8 mouse cellular contexts compared by ENCODE assay signal in genomic region chr1:52800340-52800740, GRCm38 (mm10). TPM values are rescaled to one million over a fixed set of nuclear protein-coding genes. Genes with fewer than 3 reads are reported as not detected.
DNase-seq lines count a peak whose midpoint lies in the region; ATAC-seq and TF ChIP-seq lines count a peak whose summit lies in the region.

No protein-coding gene starts in this region.

- H3K27me3 ChIP-seq in myocyte (ENCODE audit: control insufficient read depth, insufficient read depth, insufficient read length), result no peaks in the 10 kb centered on the region
- H3K27me3 ChIP-seq in hindbrain, embryonic 11.5 days (ENCODE audit: control insufficient read depth, insufficient read depth, low read length), result no peaks in the 10 kb centered on the region
- H3K27me3 ChIP-seq in midbrain, embryonic 11.5 days (ENCODE audit: control insufficient read depth, insufficient read depth, low read length), result no peaks in the 10 kb centered on the region

- H3K27ac ChIP-seq in hindbrain, embryonic 11.5 days (ENCODE audit: low read depth, low read length), result no peak overlapping the region
- no peak overlapping the region for H3K27ac ChIP-seq in midbrain, embryonic 11.5 days (ENCODE audit: low read depth, low read length)

- no peak for ATAC-seq in hindbrain, embryonic 11.5 days (ENCODE audit: low FRiP score)
- ATAC-seq in midbrain, embryonic 11.5 days (ENCODE audit: low FRiP score), result no peak

- no peak overlapping the region for H3K4me3 ChIP-seq in myocyte
- H3K4me3 ChIP-seq in hindbrain, embryonic 11.5 days (ENCODE audit: low read depth, low read length), result no peak overlapping the region
- H3K4me3 ChIP-seq in midbrain, embryonic 11.5 days (ENCODE audit: low read depth, low read length), result no peak overlapping the region

- no peak for TF ChIP-seq POLR2A in myocyte (IDR thresholded peaks at IDR 0.05; ENCODE audit: insufficient read length, low read depth)

- 73% methylated on average over 3 of the region's 3 CpGs for WGBS in hindbrain, embryonic 11.5 days
- WGBS in midbrain, embryonic 11.5 days, result 72% methylated on average over 3 of the region's 3 CpGs

- H3K9me3 ChIP-seq in hindbrain, embryonic 11.5 days (ENCODE audit: control insufficient read depth, low read length), result no peaks in the 10 kb centered on the region
- no peaks in the 10 kb centered on the region for H3K9me3 ChIP-seq in midbrain, embryonic 11.5 days (ENCODE audit: control insufficient read depth, low read length)

- H3K4me1 ChIP-seq in hindbrain, embryonic 11.5 days (replicated peaks; ENCODE audit: control insufficient read depth, insufficient read depth, low read length), result no peaks in the 10 kb centered on the region
- H3K4me1 ChIP-seq in midbrain, embryonic 11.5 days (ENCODE audit: control insufficient read depth, insufficient read depth, low read length), result no peaks in the 10 kb centered on the region

- no peak overlapping the region for H3K9ac ChIP-seq in hindbrain, embryonic 11.5 days (ENCODE audit: low read depth, low read length)
- no peak overlapping the region for H3K9ac ChIP-seq in midbrain, embryonic 11.5 days (ENCODE audit: low read length)

- H3ac ChIP-seq in myocyte (ENCODE audit: control insufficient read depth, insufficient read length), result no peak overlapping the region

- no peak overlapping the region for H3K4me2 ChIP-seq in myocyte (ENCODE audit: low read depth)
- H3K4me2 ChIP-seq in hindbrain, embryonic 11.5 days (replicated peaks; ENCODE audit: low read depth, low read length), result no peak overlapping the region
- no peak overlapping the region for H3K4me2 ChIP-seq in midbrain, embryonic 11.5 days

- H3K36me3 ChIP-seq in myocyte (ENCODE audit: control insufficient read depth, insufficient read depth), result no peaks in the 10 kb centered on the region
- no peaks in the 10 kb centered on the region for H3K36me3 ChIP-seq in hindbrain, embryonic 11.5 days (ENCODE audit: control insufficient read depth, insufficient read depth, low read length)
- no peaks in the 10 kb centered on the region for H3K36me3 ChIP-seq in midbrain, embryonic 11.5 days (ENCODE audit: control insufficient read depth, insufficient read depth, low read length)

- peak; percentile 98 for DNase-seq in 416B (ENCODE audit: low read depth)
- DNase-seq in CD4-positive, CD25-positive, alpha-beta regulatory T cell, adult 2 months (ENCODE audit: low read depth, low spot score), result peak; percentile 85
- DNase-seq in induced T-regulatory cell, adult 2 months (ENCODE audit: low read depth), result peak; percentile 91
- DNase-seq in hindbrain, embryonic 11.5 days (ENCODE audit: low spot score), result no peak
- DNase-seq in midbrain, embryonic 11.5 days (ENCODE audit: low spot score, missing footprints), result no peak
- no peak for DNase-seq in embryo, embryonic 10 days (ENCODE audit: low spot score)
- no peak for DNase-seq in urinary bladder, postnatal 36 days (ENCODE audit: low spot score in 2 of 2)

- H3K79me2 ChIP-seq in myocyte (ENCODE audit: control insufficient read depth, insufficient read depth), result no peaks in the 10 kb centered on the region

TF ChIP-seq in myocyte, 11 proteins besides CTCF, POLR2A, EP300 and RAD21:
- TF ChIP-seq TCF12 (IDR thresholded peaks at IDR 0.05; ENCODE audit: insufficient read depth, poor library complexity, severe bottlenecking), result no peak
- TF ChIP-seq CEBPB (IDR thresholded peaks at IDR 0.05; ENCODE audit: insufficient read depth, poor library complexity, severe bottlenecking), result 0 out of 2 replicates have a peak, but pooled peaks have one; percentile 6

RNA-seq across cellular contexts. Expression of gene Inpp1, which starts 17.1 kb away (rescaled TPM):
- 3.6 TPM for polyA plus RNA-seq in myocyte (2012; fragmentation: generic; extraction: Trizol)
- polyA plus RNA-seq in hindbrain, embryonic 11.5 days (2014; fragmentation: Nextera tagmentation; extraction: Ambion mirVana), result 12.4 and 12.9 TPM in 2 replicates
- 9.8 and 11.6 TPM in 2 replicates for polyA plus RNA-seq in midbrain, embryonic 11.5 days (2014; fragmentation: Nextera tagmentation; extraction: Ambion mirVana)

RNA-seq across cellular contexts. Expression of gene Hibch, which starts 44.4 kb away (rescaled TPM):
- 8.1 TPM for polyA plus RNA-seq in myocyte (2012; fragmentation: generic; extraction: Trizol)
- polyA plus RNA-seq in hindbrain, embryonic 11.5 days (2014; fragmentation: Nextera tagmentation; extraction: Ambion mirVana), result 31.0 and 32.7 TPM in 2 replicates
- 29.2 and 34.3 TPM in 2 replicates for polyA plus RNA-seq in midbrain, embryonic 11.5 days (2014; fragmentation: Nextera tagmentation; extraction: Ambion mirVana)

Comparison
In these comparisons a context has a peak if more than half of its experiments do, and no peak if none do; other contexts are left out.
1. DNase-seq: peak in 416B (single experiment), CD4-positive, CD25-positive, alpha-beta regulatory T cell, adult 2 months (single experiment) and induced T-regulatory cell, adult 2 months (single experiment); none in hindbrain, embryonic 11.5 days (single experiment), midbrain, embryonic 11.5 days (single experiment), embryo, embryonic 10 days (single experiment) and urinary bladder, postnatal 36 days (0 of 2).